Mouse (Mus musculus) stomach, embryonic 16.5 days (tissue): ENCODE results near the gene Card10. TPM values are rescaled to one million over a fixed set of nuclear protein-coding genes. Genes with fewer than 3 reads are reported as not detected.

Experiments used
- ATAC-seq: fragments of 200-750 bp; cut with Nextera tagmentation; 2 replicates; pipeline ENCODE4 v1.8.0; 2017; ENCODE audit warnings: moderate number of reproducible peaks, moderate TSS enrichment; ENCODE audit not compliant: insufficient read depth, low FRiP score
- H3K27ac ChIP-seq: fragments of 300-500 bp; sonication (generic); 2 replicates; pipeline ENCODE4 v1.5.1; 2014; ENCODE audit warnings: low read length
- H3K27me3 ChIP-seq: fragments of 300-500 bp; sonication (generic); 2 replicates; pipeline ENCODE4 v1.6.1; 2014; ENCODE audit warnings: low read length, control low read depth, mixed read lengths; ENCODE audit not compliant: control insufficient read depth, insufficient read depth
- H3K36me3 ChIP-seq: fragments of 300-500 bp; sonication (generic); 2 replicates; pipeline ENCODE4 v1.6.1; 2014; ENCODE audit warnings: low read length; ENCODE audit not compliant: control insufficient read depth, insufficient read depth
- H3K4me1 ChIP-seq: fragments of 300-500 bp; sonication (generic); 2 replicates; pipeline ENCODE4 v1.6.1; 2014; ENCODE audit warnings: low read length, control low read depth, mixed read lengths; ENCODE audit not compliant: control insufficient read depth, insufficient read depth
- H3K4me2 ChIP-seq: fragments of 300-500 bp; sonication (generic); 2 replicates; pipeline ENCODE4 v1.6.1; 2014; ENCODE audit warnings: low read depth, low read length, mixed read lengths
- H3K4me3 ChIP-seq: fragments of 300-500 bp; sonication (generic); replicated peaks from 2 replicates; pipeline ENCODE4 v1.5.1; 2014; ENCODE audit warnings: mild to moderate bottlenecking, low read length
- H3K9ac ChIP-seq: fragments of 300-500 bp; sonication (generic); 2 replicates; pipeline ENCODE4 v1.6.1; 2014; ENCODE audit warnings: low read length
- H3K9me3 ChIP-seq: fragments of 300-500 bp; sonication (generic); replicated peaks from 2 replicates; pipeline ENCODE4 v1.6.1; 2016; ENCODE audit warnings: low read length, control low read depth; ENCODE audit not compliant: control insufficient read depth
- WGBS: fragments of 180-500 bp; shearing (Covaris S2); extraction: QIAGEN DNeasy Blood & Tissue Kit; methylation state at CpG from one replicate; pipeline ENCODE4 v1.1.7; 2014; 5-methylcytosine and 5-hydroxymethylcytosine counted together
- polyA plus RNA-seq: library from polyadenylated mRNA; unstranded; fragments of >200 nt; fragmentation: Nextera tagmentation; extraction: Ambion mirVana; gene quantifications from 2 replicates; pipeline ENCODE4 v1.2.1, GENCODE M21; 2015

The Card10 gene
- polyA plus RNA-seq, 1 experiment from 2014 or later = 4.4 TPM

DNA sequence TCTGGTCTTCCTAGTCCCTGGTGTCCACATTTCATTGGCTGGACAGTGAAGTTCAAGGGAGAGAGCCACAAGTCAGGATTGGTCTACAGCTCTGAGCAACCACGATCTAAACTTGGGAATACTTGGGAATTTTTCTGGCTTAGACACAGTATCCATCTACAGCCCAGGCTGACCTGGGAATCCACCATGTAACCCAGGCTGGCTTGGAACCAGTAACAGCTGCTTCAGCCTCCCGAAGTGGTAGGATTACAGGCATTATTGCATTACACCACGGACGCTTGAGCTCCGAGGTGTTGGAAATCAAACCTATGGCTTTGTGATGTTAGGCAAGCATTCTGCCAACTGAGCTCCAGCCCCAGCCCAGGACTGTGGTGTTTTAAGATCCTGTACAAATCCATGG lies 39.1 kb downstream of the Card10 start:
- no peak for ATAC-seq
- Histone ChIP-seq H3K27ac (no peak overlapping the region), H3K4me1 (no peaks in the 10 kb centered on the region), H3K9ac (no peak overlapping the region), H3K36me3 (no peaks in the 10 kb centered on the region), H3K4me2 (no peak overlapping the region), H3K4me3 (no peak overlapping the region), H3K27me3 (no peaks in the 10 kb centered on the region), H3K9me3 (no peaks in the 10 kb centered on the region)
- WGBS = 75% methylated on average over 5 of the region's 5 CpGs

DNA sequence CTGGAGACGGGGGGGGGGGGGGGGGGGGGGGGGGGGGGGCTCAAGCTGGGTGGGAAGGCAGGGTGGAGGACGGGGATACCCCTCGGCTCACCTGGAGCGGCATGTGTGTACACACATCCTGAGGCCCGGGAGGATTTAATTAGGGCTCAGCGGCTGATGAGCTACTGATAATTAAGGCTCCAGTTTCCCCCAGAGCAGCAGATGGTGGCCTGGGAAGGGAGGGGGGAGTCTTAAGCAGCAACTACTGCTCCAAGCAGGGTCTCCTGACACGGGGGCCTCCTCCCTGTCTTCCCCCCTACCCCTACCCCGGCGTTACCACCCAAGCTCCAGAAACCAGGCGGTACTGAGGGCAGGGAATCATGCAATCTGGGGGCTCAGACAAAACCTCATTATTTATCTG lies 39.6 kb downstream of the Card10 start:
- WGBS = 42% methylated on average over 10 of the region's 10 CpGs
- H3K27me3 ChIP-seq = no peaks in the 10 kb centered on the region
- no peak overlapping the region for H3K9ac ChIP-seq
- H3K4me2 ChIP-seq = no peak overlapping the region
- H3K27ac ChIP-seq = no peak overlapping the region
- H3K4me3 ChIP-seq = no peak overlapping the region
- no peaks in the 10 kb centered on the region for H3K4me1 ChIP-seq
- H3K36me3 ChIP-seq = no peaks in the 10 kb centered on the region
- no peak for ATAC-seq
- no peaks in the 10 kb centered on the region for H3K9me3 ChIP-seq

DNA sequence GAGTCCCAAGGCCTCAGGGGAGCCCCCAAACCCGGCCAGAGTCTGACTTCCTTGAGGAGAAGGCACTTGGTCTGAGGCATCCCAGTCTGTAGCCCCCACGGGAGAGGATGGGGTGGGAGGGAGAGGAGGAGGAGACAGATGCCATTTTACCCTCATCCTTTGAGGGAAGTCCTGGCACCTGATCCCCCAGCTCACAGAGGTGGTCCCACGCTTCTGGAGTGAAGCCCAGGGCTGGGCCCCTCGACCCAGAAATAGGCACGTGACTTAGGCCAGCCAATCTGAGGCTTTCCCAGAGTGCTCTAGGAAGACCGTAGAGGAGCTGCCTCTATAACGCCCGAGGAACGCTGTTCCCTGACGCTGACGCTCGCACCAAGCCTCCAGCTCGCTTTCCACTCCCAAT lies 41.7 kb downstream of the Card10 start:
- Histone ChIP-seq H3K9me3 (no peaks in the 10 kb centered on the region), H3K27ac (no peak overlapping the region), H3K27me3 (no peaks in the 10 kb centered on the region), H3K4me3 (no peak overlapping the region), H3K4me1 (no peaks in the 10 kb centered on the region), H3K36me3 (no peaks in the 10 kb centered on the region), H3K4me2 (no peak overlapping the region), H3K9ac (no peak overlapping the region)
- WGBS = 78% methylated on average over 13 of the region's 13 CpGs
- ATAC-seq = no peak

DNA sequence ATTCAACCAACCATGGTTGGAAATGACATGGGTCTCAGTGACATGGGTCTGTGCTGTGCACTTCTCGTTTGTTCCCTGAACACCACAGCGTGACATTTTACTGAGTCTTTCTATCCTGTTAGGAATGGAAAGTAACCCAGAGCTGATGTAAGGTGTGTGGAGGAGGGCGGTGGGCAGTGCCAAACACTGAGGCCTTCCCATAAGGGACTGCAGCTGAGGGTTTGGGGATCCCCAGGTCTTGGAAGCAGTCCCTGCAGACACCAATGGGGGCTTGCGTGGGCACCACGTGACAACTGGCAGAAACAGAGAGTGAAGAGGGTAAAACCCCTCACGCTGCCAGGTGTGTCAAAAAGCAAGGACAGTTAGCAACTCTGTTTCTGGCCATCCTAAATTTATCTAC lies 44.7 kb downstream of the Card10 start:
- Histone ChIP-seq H3K27ac (no peak overlapping the region), H3K9ac (no peak overlapping the region), H3K4me3 (no peak overlapping the region)

DNA sequence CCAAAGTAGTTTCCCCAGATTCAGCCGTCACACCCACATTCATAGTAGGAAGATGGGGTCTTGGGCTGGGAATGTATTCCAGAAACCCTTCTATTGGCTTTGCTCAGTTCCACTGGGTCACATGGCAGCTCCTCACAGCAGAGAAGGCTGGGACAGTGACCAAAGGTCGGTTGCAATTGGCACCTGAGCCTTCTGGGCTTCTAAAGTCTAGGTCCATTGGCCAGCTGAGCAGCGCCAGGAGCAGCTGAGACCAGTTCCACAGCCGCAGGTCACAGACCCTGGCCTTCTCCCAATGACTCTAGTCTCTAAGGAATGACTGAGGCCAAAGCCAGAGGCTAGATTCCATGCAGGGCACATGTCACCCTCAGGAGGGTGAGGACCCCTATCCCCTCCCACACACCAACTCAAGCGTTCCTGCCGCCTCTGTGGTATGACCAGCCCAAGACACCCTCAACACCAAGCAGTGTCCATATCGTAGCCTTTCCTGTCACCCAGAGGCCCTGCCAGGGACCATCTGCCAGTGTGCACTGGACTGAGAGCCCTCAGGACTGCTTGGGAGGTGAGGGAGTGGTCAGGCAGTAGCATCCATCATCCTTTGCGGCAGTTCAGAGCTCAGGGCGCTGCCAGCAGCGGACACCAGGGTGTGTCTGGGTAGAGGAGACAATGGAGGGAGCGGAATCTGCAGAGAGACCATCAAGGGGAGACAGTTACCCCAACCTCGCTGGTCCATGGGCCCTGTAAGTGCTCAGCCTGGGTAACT lies 46.7 kb downstream of the Card10 start:
- Histone ChIP-seq H3K9me3 (no peaks in the 10 kb centered on the region), H3K4me3 (no peak overlapping the region), H3K4me2 (no peak overlapping the region), H3K4me1 (no peaks in the 10 kb centered on the region), H3K36me3 (no peaks in the 10 kb centered on the region), H3K9ac (no peak overlapping the region), H3K27ac (no peak overlapping the region), H3K27me3 (no peaks in the 10 kb centered on the region)
- 64% methylated on average over 12 of the region's 12 CpGs for WGBS
- no peak for ATAC-seq

More for the DNA sequence above, 44.7 kb downstream of the Card10 start:
- Histone ChIP-seq H3K36me3 (no peaks in the 10 kb centered on the region), H3K27me3 (no peaks in the 10 kb centered on the region), H3K9me3 (no peaks in the 10 kb centered on the region), H3K4me1 (no peaks in the 10 kb centered on the region), H3K4me2 (no peak overlapping the region)
- WGBS = 87% methylated on average over 6 of the region's 6 CpGs
- no peak for ATAC-seq

DNA sequence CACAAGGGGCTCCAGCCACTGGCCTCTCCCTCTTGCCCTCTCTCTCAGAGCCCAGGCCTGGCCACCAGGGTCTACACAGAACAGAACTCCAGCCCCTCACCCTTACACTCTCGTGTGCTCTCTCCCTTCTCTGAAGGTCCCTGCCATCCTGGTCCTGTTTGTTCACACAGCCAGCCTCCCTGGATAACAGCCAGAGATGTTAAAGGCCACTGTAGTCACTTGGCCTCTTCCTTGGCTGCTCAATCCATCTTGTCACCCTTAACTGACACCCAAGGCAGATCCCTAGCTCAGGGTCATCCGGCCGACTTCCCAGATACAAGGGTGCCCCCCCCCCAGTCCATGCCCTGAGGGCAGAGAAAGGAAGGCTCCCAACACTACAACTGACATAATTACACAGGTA lies 47.6 kb downstream of the Card10 start:
- Histone ChIP-seq H3K27me3 (no peaks in the 10 kb centered on the region), H3K9ac (no peak overlapping the region), H3K4me3 (no peak overlapping the region), H3K4me2 (no peak overlapping the region), H3K4me1 (no peaks in the 10 kb centered on the region), H3K36me3 (no peaks in the 10 kb centered on the region), H3K27ac (no peak overlapping the region), H3K9me3 (no peaks in the 10 kb centered on the region)
- ATAC-seq = no peak
- 59% methylated on average over 3 of the region's 3 CpGs for WGBS

DNA sequence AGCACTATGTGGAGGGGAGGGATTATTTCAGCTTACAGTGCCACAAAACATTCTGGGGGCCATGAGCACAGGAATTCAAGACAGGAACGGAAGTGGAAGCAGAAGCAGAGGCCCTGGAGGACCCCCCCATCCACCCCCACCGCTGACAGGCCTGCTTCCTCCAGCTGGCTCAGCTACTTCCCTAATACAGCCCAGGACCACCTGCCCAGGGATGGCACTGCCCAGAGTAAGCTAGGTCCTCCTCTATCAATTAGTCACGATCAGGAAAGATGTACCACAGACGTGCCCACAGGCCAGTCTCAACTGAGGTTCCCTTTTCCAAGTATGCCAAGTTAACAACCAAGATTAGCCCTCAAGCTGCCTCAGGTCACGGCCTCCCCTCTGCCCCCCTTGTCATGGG lies 48.7 kb downstream of the Card10 start:
- Histone ChIP-seq H3K36me3 (no peaks in the 10 kb centered on the region), H3K9me3 (no peaks in the 10 kb centered on the region), H3K27ac (no peak overlapping the region), H3K9ac (no peak overlapping the region), H3K4me2 (no peak overlapping the region), H3K4me3 (no peak overlapping the region), H3K27me3 (no peaks in the 10 kb centered on the region), H3K4me1 (no peaks in the 10 kb centered on the region)
- WGBS = 73% methylated on average over 5 of the region's 5 CpGs
- no peak for ATAC-seq

DNA sequence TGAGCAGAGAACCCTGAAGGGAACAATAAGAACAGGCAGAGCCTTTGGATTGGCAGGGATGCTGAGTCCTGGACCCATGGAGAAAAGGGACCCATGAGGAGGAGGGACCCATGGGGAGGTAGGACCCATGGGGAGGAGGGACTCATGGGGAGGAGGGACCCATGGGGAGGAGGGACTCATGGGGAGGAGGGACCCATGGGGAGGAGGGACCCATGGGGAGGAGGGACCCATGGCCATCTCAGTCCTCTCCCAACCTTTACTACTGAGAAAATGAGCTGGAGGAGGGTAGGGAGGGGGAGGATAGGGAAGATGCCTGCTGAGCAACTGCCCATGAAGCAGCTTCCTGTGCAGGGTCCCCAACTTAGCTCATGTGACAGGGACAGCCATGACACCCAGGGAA lies 49.9 kb downstream of the Card10 start:
- H3K27me3 ChIP-seq = no peaks in the 10 kb centered on the region
- no peak for ATAC-seq
- no peaks in the 10 kb centered on the region for H3K9me3 ChIP-seq
- H3K9ac ChIP-seq = no peak overlapping the region
- no peaks in the 10 kb centered on the region for H3K4me1 ChIP-seq
- H3K27ac ChIP-seq = no peak overlapping the region
- no peak overlapping the region for H3K4me2 ChIP-seq
- no peak overlapping the region for H3K4me3 ChIP-seq
- H3K36me3 ChIP-seq = no peaks in the 10 kb centered on the region

DNA sequence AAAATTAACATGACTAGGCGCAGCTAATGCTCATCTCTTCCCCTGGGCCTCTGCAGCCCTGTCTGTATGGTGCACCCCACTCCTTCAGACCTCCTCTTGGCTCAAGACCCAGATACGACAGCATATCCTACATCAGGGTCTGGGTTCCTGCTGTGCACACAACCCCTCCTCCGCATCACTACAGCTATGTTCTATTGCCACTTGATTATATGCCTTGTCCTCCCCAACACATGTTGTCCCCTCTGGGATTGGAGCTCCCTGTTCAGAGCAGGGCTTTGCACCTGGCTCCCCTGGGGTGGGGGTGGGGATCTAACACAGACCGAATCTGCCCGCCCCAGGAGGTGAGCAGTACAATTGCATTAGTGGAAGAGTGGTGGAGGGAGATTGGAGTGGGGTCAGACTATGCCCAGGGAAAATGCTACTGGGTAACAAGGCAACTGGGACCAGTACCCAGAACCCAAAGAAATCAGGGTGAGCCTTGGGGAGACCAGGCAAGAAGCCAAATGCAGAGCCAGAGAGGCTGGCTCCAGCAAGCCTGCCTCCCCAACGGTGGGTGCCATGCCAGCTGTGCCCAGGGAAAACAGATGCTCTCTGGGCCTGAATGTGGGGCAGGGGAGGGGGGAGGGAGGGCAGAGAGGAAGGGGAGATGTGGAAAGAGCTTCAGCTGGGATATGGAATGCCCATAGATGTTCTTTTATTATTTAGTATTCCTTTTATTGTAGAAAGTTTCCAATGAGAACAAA lies 52.1 kb downstream of the Card10 start:
- no peak overlapping the region for H3K9ac ChIP-seq
- 60% methylated on average over 6 of the region's 6 CpGs for WGBS
- no peak overlapping the region for H3K4me2 ChIP-seq
- ATAC-seq = no peak
- no peak overlapping the region for H3K27ac ChIP-seq
- H3K9me3 ChIP-seq = no peaks in the 10 kb centered on the region
- no peaks in the 10 kb centered on the region for H3K4me1 ChIP-seq
- H3K27me3 ChIP-seq = no peaks in the 10 kb centered on the region
- H3K36me3 ChIP-seq = no peaks in the 10 kb centered on the region
- no peak overlapping the region for H3K4me3 ChIP-seq
